Mouse (Mus musculus) lung, postnatal 36 days (tissue): ENCODE measurements around the gene Pigf.

Experiments used
- DNase-seq: peaks from one replicate; pipeline ENCODE4 v3.0.0; 2022; ENCODE audit warnings: mixed read lengths

Pigf gene

DNA sequence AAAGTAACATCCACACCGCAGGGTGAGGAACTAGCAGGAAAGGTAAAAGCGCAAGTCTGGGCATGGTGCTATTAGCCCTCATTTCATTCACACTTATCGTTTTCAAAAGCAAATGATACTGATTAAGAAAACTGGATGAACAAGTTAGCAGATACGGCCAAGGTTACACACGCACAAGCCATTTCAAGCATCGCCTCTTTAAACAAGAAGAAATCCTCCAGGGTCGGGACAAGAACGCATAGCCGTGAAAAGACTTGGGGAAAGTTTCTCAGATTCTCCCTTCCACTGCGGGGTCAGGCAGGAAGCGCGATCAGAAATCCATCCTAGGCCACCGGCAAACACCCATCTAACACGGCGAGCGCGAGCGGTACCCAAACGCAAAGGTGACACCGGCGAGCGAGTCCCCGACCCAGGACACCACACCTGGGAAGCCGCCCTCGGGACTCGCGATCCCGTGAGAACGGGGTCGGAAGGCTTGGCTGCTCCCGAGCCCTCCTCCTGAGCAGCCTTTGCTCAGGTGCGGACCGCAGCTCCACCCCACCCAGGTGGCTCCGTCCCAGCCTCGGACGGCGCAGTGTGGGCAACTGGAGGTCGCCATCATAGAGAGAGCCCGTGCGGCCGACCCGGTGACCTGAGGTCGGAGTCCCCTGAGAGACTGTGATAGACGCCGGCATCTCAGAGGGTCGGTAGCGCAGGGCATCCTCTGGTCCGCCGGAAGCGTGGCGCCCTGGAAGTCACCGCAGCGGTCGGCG lies 539 bp downstream of the Pigf start:
- no peak for DNase-seq

DNA sequence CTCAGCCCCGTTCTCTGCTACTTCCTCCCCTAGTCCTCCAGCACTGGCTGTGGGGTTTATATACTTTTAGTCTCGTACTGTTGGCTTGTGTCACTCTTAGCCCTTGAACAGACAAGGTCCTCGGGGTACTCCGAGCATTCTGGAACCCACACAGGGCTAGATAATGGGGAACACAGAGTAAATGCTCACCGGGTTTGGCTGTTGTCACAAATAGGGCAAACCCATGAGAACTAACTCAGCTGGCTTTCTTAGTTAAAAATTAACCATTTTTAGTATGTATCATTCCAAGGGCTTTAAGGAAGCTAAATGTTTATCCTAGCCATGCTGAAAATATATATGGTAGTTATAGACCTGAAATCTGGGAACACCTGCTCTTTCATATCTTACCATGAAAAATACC lies 5.5 kb downstream of the Pigf start:
- DNase-seq, result no peak

DNA sequence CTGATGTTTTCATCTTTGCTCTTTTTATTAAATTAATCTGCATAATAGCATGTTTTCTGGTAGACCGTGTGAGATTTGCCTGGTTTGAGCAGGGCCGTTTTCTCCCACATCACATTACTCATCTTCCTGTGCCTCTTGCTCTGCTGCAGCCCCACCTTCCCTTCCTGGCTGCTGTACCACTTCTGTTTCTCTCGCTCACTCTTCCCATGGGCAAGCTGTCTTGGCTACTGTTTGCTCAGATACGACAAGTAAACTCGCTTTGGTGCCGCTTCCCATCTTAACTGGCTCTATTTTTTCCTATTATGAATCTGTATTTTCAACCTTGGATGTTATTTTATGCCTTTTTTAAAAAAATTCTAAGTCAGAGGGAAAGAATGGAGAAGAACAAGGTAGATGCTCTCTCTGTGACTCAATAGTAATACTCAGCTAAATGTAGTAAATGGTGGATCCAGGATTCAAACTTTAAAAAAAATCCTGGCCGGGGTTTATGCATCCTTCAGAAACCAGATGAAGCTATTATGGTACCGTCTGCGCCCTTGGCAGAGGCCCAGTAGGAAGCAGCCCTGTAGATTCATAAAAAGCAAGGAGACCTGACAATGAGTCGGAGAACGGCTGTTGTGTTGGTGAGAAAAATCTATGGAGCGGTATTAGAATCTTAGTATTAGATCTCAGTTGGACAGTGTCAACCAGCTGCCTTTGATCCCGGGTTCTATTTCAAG lies 13.7 kb downstream of the Pigf start:
- DNase-seq, result no peak

DNA sequence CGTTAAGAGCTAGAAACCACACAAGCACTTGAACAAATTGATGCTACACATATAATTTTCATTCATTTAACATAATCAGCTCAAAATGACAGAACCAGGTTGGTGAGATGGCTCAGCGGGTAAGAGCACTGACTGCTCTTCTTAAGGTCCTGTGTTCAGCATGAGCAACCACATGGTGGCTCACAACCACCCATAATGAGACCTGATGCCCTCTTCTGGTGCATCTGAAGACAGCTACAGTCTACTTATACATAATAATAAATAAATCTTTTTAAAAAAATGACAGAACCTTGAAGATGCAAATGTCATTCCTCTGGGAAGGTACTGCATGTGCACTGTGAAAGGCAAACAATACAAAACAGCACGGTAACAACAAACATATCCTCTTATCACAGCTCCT lies 16.3 kb downstream of the Pigf start:
- DNase-seq, result no peak

DNA sequence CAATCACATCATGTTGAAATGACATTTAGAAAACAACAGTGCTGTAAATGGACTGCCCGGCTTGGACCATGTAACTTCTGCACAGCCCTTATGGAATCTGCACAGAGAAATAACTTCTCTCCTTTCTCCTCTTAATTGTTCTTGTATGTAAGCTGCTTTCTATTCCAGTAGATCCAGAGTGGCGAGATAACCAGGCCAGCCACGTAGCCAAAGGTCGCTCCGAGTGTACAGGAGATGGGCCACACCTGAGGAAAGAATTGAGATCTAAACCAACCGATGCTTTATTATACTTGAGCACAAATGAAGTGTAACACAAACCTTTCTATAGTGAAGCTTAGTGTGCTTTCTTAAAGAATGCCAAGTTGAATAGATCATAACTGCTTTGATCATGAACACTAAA lies 27.9 kb downstream of the Pigf start:
- DNase-seq, result no peak

DNA sequence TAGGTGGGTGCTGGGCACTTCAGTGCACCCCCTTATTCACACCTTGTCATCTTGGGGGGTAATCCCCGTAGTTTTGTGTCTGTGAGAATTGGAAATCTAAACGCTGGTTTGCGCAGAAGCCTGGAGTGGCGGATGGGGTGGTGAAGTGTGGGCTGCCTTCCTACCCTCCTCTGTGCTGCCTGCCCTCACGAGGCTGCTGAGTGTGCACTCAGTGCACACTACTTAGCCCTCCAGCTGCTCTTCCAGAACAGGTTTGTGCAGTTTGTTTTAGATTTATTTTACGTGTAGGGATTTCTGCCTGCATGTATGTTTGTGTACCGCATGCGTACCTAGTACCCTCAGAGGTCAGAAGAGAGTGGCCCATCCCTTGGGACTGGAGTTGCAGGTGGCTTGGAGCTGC lies 33.9 kb downstream of the Pigf start:
- DNase-seq, result peak; percentile 51

DNA sequence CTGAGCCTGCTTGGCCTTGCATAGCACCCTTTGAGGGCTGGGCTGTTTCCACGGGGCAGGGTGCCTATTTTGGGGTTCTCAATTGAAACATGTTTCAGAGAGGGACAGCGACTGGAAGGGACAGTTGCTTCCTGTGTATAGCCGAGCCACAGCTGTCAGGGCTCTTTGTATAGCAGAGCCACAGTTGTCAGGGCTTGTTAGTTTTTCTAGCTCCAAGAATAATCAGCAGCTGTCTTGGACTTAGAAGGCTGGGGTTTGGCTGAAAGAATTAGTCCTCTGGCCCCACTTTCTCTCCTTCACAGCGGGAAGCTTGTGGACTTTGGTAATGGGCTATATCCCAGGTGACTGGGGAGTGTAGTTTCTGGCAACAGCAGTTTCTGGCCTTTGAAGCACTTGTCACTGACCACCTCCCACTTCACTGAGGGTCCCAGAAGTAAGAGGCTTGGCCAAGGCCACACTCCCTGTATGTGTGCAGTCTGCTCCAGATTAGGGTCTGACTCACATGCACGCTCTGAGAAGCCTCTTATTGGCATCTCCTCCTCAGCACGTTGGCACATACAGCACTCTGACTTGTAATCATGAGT lies 36.5 kb downstream of the Pigf start:
- no peak for DNase-seq

DNA sequence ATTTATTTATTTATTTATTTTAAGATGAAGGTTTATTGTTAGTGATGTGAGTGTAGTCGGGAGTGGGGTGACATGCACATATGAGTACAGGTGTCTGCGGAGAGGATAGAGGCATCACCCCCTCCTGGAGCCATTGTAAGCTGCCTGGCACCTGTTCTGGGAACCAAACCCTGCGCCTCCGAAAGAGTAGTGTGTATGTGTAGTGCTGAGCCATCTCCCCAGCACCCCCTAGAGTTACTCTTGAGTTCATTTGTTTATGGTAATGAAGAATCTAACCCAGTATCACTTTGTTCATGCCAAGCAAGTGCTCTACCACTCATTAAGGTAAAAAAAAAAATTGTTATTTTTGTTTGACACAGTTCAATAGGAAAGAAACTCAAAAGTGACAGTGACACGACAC lies 37.0 kb downstream of the Pigf start:
- peak; percentile 47 for DNase-seq

DNA sequence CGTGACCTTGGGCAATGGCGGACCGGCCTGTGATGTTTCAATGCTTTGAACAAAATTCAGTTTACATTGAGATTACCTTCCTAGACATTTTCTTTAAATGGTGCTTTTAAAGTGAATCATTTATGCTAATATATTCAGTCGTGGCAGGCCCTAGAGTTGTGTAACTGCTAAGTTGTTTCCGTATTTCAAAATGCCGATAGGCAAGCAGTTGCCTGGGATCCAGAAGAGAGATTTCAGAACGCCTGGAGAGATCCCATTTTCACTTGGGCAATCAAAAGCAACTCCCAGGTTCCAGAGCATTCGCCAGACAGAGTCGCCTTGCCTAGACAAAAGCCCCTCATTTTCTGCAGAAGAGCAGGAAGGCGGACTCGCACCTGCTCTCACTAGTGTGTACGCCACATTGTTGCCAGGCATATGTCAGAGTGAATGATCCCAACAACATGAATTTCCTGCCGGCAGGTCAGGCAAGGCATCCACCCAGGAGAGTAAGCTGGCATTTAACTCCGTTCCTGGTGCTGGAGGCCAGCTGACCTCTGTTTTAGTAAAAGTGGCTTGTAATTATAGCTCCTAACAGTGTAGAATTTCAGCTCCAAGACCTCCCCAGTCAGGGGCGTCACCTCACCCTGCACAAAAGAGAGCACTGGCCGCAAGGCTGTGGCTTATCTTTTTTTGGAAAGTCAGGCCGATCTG lies 38.6 kb downstream of the Pigf start:
- no peak for DNase-seq

DNA sequence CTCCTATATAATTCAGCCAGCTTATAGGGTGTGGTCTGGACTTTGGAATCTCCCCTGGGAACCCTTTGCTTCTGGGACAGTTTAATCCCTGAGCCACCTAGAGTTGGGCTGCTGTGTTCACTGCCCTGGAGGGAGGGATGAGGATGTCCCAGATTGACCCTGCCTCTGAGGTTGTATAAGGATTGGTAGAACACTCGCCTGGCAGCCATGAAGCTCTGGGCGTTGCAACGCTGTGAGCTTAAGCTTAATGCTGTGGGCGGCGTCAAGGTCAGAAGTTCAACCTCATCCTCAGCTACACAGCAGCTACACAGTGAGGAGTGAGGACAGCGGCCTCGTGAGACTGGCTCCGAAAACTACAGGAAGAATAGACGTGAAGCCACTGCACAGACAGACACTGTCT lies 42.7 kb downstream of the Pigf start:
- no peak for DNase-seq

DNA sequence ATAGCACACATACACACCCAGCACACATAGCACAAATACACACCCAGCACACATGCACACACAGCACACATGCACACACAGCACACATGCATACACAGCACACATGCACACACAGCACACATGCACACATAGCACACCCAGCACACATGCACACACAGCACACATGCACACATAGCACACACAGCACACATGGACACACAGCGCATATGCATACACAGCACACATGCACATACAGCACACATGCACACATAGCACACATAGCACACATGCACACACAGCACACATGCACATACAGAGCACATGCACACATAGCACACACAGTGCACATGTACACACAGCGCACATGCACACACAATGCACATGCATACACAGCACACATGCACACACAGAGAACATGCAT lies 43.5 kb downstream of the Pigf start:
- DNase-seq, result no peak

DNA sequence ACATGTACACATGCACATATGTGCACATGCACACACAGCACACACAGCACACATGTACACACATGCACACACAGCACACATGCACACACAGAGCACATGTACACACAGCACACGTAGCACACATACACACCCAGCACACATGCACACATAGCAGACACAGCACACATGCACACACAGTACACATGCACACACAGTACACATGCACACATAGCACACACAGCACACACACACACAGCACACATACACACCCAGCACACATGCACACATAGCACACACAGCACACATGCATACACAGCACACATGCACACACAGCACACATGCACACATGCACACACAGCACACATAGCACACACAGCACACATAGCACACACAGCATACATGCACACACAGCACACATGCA lies 44.0 kb downstream of the Pigf start:
- DNase-seq, result no peak

DNA sequence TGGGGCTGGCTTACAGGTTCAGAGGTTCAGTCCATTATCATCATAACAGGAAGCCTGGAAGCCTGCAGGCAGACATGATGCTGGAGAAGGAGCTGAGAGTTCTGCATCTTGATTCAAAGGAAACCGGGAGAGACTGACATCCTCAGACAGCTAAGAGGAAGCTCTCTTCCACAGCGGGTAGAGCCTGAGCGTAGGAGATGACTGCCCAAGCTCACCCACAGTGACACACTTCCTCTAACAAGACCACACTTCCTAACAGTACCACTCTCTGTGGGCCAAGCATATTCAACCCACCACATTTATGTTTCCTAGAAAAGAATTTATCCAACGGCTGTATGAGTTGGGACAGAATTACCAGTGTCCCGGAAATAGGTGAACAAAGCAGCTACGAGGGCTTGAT lies 46.7 kb downstream of the Pigf start:
- peak; percentile 45 for DNase-seq

DNA sequence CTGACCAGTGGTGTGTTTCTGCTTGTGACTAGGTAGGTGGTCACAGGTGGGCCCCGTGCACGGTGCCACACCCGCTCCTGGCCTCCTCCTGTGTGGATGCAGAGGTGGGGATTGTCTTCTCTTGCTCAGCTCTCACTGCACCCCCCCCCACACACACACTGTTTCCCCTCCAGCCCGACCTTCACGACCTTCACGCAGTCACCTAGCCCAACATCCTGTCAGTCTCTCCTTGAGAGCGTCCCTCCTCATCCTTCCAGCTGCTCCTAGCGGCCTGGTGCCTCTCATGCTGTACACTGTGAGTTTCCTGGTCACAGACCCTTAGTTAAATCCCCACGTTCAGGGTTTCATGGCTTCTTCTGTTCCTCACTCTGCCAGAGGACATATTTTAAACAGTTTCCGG lies 48.8 kb downstream of the Pigf start:
- no peak for DNase-seq

DNA sequence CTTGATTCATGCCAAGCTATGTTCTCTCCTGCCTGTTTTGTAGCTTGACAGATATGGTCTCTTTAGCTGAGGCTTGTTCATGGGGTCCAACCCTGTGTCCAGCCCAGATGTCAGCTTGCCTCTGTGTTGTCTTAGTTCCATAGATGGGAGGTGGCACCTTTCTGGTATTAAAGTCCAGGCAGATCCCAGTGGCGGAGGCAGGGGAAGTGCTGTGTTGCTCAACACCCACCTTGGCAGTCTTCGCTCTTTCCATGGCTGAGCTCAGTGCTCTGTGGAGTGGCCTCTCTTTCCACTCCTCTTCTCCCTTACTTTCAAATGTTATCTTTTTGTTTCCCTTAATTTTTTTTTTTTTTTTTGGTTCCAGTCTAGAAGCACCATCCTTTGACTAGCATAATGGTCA lies 52.1 kb downstream of the Pigf start:
- no peak for DNase-seq

DNA sequence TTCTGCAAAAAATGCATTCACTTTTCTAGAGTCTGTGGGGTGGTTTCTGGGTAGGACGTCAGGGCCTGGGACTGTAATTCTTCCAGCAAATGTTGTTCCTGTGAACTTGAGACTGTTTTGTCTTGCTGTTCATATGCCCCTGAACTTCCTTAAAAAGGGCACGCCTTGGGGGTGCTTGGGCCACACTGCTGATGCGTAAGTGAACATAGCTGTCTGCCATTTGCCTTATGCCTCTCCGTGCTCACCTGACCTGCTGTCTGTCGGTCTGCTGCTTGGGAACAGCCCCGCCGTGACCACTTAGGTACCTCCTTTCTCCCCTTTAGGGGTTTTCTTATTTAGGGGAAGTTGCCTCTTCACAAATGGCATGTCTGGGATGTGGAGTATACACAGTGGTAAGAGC lies 53.3 kb downstream of the Pigf start:
- no peak for DNase-seq

DNA sequence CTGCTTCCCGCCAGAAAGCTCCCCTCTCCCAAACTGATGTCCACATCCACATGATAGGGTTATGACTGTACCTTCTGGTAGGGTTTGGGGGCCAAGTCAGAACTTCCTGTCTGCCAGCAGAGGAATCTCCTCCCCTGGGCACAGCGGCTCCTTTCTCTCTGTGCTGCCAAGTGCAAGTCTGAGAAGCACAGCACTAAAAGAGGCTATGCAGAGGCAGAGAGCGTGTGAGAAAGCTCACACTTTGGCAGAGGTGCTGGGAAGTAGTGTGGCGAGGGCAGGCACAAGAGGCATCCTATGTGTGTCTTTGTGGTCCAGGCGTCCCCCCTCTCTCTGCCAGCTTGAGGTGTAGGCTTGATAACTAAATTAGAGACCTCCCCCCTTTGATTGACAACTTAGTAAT lies 54.2 kb downstream of the Pigf start:
- no peak for DNase-seq

DNA sequence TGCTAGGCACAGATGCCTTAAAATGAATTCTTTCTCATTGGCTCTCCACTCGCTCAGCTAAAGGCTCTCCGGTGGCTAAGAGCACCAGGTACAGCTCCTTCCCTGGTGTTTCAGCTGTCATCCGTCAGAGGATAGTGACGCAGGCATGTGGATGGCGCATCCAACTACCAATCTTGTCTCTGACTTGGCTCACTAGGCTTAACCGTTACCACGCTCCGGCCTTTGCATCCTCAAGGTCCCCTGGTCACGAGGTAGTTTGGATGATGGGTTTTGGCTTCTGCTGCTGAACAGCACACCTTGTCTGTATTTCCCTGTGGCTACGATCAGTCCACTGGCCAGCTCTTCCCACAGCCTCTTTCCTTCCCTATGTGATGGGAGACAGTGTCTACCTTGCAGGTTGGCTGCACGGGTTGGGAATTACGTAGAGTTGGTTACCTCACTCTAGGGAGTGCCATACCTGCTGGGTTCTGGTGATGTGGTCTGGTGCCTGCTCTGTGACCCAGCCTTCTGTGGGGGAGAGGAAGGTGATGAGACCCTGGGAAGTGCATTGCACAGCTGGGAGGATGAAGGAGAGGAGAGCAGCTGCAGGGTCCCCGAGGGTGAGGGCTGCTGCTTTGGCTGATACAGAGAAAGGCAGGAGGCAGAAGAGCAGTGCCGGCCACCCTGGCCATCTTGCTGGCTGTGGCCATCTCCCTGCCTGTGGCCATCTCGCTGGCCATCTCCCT lies 55.0 kb downstream of the Pigf start:
- DNase-seq, result no peak

DNA sequence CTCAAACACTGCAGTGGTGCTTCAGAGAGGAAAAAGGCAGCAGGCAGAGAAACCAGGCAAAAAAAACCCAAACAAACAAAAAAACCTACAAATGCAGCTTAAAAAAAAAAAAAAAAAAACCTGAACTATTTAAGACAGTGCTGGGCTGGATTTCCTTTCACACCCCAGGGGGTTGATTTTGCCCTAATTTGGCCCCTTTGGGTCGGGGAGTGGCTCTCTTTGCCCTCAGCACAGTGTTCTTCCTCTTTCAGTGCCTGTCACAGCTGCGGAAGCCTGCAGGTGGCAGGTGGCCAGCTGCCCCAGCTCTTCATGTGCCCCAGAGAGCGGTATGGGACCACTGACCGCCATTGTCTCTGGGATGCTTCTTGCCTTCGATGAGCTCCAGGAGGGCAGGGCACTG lies 55.6 kb downstream of the Pigf start:
- DNase-seq, result peak; percentile 56

DNA sequence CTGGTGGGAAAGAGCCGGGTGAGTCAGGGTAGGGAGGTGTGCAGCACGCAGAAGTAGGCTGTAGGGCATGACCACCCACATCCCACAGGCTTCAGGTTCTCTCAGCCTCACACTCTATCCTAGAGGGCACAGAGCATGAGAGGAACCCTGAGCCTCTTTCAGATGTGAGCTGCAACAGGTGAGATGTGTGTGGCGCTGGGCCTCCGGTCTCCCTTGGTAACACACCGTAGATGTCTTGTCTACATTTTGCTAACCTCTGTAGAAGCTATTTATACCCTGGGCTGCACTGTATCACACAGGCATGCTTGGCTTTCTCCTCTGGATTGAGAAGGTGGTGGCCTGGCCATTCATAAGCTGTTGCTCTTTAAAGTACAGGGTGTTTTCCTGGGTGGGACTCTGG lies 56.6 kb downstream of the Pigf start:
- no peak for DNase-seq

DNA sequence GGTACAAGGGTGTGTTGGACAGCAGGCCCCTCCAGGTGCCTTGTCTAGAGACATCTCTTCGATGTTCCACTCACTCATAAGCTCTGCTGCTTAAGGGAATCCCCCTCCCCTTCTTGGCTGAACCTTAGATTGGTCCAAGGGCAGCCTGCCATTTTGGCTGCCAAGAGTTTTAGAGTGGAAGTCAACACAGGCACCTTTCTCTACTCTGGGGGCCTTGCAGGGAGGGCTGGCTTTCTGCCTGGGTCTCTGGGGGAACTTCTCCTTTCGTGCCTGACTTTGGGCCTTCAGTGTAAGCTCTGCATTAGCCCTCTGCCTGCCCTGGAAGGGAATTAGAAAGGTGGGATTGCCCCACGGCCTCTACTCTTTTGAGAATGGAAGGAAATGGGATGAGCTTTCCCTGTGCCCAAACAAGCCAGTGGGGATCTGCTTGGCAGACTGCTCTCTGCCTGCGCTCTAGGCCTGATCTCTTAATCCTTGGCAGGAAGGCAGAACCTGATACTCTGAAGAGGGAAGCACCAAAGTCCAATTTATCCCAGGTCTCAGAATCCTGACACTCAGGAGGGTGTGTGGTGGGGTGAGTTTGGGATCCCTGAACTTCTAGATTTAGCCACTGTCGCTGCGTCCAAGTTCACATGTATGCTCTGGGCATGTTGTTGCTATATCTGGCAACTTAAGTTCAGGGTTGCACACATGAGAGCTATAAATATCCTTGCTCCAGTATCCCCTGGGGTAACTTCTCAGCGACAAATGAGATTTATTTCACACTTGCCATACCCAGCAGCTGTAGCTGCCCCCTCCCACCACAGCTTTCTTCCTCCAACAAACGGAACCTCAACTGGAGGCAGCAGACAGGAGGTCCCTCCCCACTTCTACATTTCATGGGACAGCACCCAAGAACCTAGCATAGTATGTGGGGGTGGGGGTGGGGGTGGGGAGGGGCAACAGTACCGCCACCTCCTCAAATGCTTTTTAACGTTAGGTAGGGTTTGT lies 57.4 kb downstream of the Pigf start:
- DNase-seq, result no peak

DNA sequence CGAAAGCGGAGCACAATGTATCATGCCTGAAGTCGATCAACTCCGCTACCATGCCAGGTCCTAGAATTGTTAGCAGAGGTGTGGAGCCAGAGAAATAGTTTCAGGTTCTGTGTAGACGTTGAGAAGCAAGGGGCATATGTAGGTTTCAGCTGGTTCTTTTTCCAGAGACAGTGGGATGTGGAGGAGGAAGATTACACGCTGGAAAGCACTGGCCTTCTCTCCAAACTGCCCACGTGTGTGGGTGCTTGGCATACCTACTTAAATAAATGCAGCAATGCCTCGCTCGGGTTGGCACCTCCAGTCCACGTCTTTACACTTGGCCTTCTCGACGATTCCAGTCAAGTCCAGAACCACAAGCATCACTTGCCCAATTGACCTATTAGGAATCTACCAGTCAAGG lies 58.2 kb downstream of the Pigf start:
- DNase-seq, result no peak
